Mouse (Mus musculus): ENCODE results near the gene Dpm3.

Gene Dpm3

DNA sequence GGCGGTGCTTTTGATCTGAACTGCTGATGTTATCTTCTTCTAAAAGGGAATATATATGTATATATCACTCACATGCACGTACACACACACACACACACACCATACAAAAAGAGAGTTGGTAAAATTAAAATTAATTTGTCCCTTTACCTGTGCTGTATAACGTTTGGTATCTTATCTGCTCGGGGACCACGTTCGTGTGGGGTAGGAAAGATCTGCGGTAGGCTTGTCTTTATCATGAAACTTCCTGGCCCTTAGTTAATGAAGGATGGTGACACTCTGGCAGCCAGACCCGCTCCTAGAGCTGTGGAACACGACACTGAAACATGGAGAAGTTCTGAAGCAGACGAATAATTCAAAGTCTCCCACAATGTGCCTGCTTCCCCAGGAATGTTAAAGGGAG, 32.7 kb downstream of the Dpm3 start:
- no peak for TF ChIP-seq GATA4 (IDR thresholded peaks at IDR 0.05; ENCODE audit: insufficient replicate concordance, low read length)

DNA sequence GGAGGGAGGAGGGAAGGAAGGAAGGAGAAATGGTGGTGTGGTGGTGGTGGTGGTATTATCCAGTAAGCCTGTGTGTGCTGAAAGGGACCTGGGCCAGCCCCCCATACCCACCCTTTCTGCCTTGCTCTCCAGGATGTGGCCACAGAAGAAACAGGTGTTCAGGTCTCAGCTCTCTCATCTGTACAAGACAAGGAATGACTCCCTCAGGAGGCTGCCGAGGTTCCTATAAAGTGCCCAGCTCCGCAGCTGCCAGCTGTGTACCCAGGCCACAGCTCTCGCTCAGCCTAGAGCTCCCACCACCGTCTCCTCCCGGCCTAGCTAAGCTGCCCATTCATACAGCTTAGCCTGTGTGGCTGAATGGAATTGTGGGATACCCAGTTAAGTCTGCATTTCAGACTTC, 33.1 kb downstream of the Dpm3 start:
- TF ChIP-seq GATA4 (IDR thresholded peaks at IDR 0.05; ENCODE audit: insufficient replicate concordance, low read length) = no peak

DNA sequence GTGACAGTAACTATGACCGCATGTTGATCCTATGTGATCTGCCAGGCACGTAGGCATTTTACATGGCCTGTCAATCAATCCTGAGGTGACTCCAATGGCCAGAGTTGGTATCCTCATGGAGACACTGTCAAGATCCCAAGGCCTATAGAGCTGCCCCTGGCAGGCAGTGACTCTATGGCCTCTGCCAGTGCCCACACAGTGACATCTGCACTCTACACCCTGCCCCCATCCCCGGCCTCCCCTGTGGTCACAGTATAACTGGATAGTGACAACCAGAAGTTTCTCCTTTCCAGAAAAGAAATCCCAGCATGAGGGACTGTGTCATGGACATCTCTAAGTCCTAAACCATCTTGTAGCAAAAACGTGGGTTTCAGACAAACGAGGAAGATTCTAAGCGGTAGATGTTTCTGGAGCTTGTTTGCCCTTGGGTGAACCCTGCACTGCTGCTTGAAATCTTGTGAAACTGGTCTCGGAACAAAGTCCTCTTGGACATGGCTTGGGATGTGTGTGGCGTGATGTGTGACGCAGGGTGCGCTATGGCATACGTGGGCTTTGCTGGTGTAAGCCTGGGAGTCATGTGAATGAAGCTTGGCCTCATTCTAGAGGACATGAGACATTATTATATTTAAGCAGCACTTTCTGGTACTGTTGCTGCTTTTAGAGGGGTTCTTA, 34.2 kb downstream of the Dpm3 start:
- TF ChIP-seq GATA4 (IDR thresholded peaks at IDR 0.05; ENCODE audit: insufficient replicate concordance, low read length) = no peak

DNA sequence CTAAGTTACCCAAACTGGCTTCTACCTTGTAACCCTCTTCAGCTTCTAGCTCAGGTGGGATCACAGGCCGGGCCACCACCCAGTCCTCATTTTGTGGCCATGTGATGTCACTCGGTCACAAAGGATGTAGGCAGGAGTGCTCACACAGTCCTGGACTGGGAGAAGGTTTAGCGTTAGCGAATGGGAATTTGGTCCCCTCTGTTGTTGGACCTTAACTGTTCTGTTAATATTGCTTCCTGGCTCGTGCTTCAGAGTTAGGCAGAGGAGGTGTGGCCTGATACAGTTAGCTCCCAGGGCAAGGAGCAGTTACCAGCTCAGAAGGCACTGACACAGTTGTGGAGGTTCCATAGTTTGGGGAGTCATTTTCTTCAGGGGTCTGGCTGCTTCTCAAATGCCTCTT, 35.0 kb downstream of the Dpm3 start:
- TF ChIP-seq GATA4 (IDR thresholded peaks at IDR 0.05; ENCODE audit: insufficient replicate concordance, low read length) = no peak

DNA sequence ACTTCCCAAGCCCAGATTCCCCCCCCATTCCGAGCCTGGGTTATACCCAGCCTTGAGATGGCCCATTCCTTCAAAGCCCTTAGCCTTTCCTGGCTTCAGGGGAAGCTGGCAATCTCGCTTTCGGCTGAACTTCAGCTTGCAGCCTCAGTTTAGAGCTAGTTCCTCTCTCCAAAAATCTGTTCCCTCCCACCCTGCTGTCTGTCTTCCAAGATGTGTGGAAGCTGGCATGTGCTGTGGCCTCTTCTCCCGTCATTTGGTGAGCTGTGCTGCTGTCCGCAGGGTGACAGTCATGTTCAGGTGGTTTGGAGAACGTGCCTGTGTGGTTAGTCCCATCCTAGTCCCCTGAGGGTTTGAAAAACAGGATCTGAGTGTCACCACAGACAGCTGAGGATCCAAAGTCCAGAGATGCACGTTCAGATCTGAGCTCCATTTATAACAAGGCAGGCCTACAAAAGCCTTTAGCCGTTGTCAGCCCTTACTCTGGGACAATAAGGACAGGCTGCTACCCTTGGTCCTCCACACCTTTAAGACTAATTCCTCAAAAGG, 36.6 kb downstream of the Dpm3 start:
- no peak for TF ChIP-seq GATA4 (IDR thresholded peaks at IDR 0.05; ENCODE audit: insufficient replicate concordance, low read length)

DNA sequence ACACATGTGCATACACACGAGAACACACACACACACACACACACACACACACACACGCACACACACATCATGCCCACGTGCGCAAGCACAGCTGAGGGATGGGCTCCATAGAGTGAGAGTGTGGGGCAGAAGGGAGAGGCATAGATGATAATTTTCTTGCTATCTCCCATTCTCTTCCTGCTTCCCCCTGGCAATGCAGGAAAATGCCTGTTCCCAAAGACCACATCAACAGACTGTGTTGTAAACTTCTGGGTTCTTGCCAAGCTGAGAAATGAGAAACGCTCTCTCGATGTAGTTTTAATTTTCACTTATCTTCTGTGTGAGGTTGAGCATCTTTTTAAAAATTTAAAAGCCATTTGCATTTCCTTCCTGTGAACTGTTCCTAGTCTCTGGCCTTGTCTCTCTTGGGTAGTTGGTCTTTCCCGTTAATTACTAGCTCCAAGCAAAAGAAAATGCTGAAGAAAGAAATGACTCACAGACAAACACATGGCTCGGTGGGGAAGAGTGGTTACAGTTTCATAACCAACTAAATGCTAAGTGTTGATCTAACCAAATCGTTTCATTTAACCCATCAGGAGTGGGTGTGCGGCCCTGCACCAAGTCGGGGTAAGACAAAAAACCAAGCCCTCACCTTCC, 37.7 kb downstream of the Dpm3 start:
- TF ChIP-seq GATA4 (IDR thresholded peaks at IDR 0.05; ENCODE audit: insufficient replicate concordance, low read length) = peak; percentile 51; the same call in 1 of the 2 replicates

DNA sequence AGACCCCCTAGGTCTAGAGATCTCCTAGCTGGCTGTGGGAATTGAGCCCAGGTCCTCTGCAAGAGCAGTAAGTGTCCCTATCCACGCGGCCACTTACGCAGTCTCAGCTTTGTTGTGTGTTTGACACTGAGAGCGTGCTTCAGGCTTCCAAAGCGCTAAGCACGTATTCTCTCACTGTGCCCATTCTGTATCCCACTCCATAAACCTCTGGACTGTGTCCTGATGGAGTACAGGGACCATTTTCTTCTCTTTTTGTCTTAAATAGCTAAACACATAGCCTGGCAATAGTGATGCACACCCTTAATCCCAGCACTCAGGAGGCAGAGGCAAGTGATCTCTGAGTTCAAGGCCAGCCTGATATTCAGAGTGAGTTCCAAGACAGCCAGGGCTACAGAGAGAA, 39.8 kb downstream of the Dpm3 start:
- no peak for TF ChIP-seq GATA4 (IDR thresholded peaks at IDR 0.05; ENCODE audit: insufficient replicate concordance, low read length)

DNA sequence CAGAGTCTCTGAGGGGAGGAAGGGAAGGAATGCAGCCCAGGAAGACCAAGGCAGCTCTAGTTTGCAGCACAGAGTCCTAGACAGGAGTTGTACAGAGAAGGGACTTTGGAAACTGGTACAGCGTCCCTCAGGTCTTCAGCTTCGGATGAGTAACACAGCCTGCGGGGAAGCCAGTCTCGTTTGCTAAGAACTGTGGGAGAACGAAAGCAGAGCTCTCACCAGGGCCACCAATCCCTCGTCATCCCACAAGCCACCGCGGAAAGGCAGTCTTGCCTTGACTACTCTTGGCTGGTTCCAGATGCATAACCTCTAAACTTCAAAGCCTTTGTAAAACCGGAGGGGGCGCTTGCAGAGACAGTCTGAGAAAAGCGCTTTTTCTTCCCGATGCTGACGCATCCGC, 40.3 kb downstream of the Dpm3 start:
- no peak for TF ChIP-seq GATA4 (IDR thresholded peaks at IDR 0.05; ENCODE audit: insufficient replicate concordance, low read length)

DNA sequence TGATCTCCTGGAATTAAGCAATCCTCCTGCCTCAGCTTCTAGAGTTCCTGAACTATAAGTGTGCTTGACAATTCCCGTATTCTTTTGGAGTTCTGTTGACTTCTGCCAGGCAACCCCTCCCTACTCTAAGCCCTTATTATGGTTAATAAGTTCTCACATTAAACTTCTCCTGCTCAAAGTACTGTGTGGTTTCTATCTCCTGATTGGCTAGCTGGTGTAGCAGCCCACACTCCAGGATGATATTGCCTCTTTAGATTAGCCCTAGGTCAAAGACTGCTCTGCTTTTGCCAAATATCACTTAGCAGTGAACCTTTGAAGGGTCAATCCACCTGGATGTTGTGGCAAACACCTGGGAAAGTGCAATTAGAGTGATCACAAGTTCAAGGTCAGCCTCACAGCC, 40.9 kb downstream of the Dpm3 start:
- peak; percentile 22; the same call in 1 of the 2 replicates for TF ChIP-seq GATA4 (IDR thresholded peaks at IDR 0.05; ENCODE audit: insufficient replicate concordance, low read length)

DNA sequence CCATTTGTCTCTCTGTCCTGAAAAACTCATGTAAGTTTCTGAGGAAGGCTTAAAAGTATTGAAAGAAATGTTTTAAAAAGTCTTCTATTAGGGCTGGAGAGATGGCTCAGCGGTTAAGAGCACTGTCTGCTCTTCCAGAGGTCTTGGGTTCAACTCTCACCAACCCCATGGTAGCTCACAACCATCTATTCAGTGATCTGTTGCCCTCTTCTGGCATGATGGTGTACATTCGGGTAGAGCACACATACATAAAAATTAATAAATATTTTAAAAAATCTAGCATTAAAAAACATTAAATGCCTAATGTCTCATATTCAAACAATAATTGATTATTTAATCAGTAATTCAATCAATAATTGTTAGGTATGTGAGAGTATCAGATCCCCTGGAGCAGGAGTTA, 41.4 kb downstream of the Dpm3 start:
- no peak for TF ChIP-seq GATA4 (IDR thresholded peaks at IDR 0.05; ENCODE audit: insufficient replicate concordance, low read length)

DNA sequence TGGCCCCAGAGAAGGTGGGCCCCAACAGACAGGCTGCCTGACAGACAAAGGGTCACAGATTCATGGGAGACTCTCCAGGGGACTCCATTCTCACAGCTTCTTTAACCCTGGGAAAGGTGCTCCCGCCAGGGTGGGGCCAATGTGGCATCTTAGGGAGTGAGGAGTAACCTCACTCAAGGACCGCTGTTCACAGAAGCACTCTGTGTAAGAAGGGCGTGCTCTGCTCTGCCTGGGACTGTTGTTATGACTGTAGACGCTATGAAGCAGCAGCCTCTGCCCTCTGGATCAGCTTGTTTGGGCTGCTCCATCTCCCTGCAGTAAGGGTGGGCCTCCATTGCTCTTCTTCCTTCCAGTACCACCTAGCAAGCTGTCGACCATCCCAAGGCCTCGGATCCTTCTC, 45.3 kb downstream of the Dpm3 start:
- no peak for TF ChIP-seq GATA4 (IDR thresholded peaks at IDR 0.05; ENCODE audit: insufficient replicate concordance, low read length)

DNA sequence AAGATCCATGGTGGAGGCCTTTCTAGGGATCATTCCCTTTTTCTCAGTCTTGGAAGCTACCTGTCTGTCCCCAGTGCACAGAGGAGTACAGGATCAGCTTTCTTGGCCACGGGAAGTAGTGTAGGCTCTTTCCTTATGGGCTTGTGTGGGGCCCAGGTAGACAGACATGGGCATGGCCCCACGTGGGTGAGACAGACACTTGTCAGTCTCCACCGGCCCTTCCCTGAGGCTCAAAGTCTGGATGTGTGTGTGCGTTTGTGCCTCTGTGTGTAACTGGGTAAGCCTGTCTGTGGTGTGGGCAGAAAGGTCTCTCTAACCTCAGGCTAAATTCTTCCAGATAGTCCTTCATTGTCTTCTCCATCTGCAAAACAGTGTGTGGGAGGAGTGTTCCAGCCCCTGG, 45.9 kb downstream of the Dpm3 start:
- TF ChIP-seq GATA4 (IDR thresholded peaks at IDR 0.05; ENCODE audit: insufficient replicate concordance, low read length) = no peak

DNA sequence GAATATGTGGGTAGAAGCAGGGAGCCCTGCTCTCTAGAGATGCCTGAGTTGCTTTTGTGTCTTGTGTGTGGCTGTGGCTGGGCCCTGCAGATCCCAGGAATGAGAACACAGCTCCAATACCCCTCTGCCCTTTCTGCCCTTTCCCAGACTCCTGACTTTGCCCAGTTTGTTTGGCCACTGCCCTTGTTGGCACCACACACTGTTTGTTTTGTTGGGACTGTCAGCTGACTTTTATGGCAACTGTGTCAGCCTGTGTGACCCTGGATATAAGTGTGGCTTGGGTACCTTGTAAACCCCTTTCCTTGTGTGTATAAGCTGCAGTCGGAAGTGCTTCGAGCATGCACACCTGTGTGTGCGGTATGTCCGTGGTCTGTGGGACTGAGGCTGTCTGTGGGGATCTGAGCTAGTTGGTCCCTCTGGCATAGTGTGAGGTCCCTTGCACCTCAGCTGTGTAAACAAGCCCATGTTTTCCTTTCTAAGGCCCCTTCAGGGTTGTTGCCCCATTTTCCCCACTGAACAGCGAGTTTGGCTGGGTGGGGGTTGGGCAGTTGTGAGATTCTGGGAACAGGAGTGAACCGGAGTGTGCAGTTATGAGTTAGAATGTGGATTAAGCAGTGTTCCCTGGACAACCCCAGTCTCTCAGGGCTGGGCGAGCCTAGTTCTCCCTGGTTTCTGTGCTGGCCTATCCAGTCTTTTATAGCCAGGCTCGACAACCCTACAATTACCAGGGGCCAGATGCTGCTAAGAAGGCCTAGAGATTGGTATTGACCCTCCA, 46.6 kb downstream of the Dpm3 start:
- no peak for TF ChIP-seq GATA4 (IDR thresholded peaks at IDR 0.05; ENCODE audit: insufficient replicate concordance, low read length)

DNA sequence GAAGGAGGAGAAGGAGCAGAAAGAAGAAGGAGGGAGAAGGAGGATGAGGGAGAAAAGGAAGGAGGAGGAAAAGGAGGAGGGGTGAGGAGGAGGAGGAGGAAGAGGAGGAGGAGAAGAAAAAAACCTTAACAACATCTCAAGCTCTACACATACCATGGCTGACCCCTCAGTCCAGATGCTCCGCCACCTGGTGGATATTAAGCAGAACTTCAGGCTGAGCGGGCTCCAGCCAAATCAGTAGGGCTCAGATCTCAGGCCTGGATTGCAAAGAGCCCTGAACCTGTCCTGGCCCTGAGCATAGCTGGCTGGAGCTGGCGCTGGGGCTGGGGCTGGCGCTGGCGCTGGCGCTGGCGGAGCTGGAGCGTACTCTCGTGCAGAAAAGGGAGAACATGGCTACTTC, 48.9 kb downstream of the Dpm3 start:
- no peak; the same call in 1 of the 2 replicates for TF ChIP-seq GATA4 (IDR thresholded peaks at IDR 0.05; ENCODE audit: insufficient replicate concordance, low read length)

DNA sequence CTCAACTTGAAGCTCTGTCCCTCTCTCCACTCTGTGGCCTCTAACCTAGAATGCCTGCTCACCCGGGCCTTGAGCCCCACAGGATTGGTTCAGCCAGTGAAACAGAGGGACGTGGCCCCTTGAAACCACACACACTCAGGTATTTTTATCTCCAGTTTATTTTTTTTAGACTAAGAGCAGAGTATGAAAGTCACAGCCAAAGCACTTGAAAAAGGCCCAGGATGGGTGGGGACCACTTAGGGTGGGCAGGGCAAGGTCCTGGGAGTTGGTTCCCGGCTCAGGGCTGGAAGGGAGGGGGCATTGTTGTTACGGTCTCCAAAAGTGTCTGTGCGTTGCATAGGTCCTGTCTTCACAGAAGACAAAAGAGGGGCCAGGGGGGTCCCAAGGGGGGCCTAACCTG, 55.2 kb downstream of the Dpm3 start:
- TF ChIP-seq GATA4 (IDR thresholded peaks at IDR 0.05; ENCODE audit: insufficient replicate concordance, low read length) = no peak

DNA sequence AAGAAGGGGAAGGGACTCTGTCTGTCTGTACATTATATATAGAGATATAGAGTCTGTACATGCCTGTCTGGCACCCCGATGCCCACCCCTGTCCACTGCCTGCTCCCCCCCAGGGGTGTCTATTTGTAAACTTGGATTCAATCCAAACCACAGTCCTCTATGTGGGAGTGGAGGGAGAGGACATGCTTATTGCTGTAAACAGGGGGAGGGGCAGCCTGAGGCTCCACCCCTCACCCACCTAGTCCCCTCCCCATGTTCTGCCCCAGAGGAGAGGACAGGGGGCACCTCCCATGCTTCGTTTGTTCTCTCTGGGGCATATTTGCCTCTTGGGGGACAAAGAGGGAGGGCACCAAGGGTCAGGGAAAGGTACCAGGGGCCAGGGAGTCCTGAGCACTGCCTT, 55.6 kb downstream of the Dpm3 start:
- no peak for TF ChIP-seq GATA4 (IDR thresholded peaks at IDR 0.05; ENCODE audit: insufficient replicate concordance, low read length)

Measured in liver, adult (tissue).